Mouse (Mus musculus): Measurements from ENCODE around the gene Oxgr1. TPM values are rescaled to one million over a fixed set of nuclear protein-coding genes. Genes with fewer than 3 reads are reported as not detected.
A peak's percentile ranks its signal among the peaks of the same experiment; 100 is the strongest.
"Not testable (repeated sequence)": the region's sequence is repeated elsewhere in the genome, so short reads cannot be mapped to it uniquely, and the experiment has no call there.

The Oxgr1 gene
- polyA plus RNA-seq, 1 experiment from 2014 or later = not detected

GRCm38 (mm10) chr14:120005153-120005552 lies 37.1 kb downstream of the Oxgr1 start:
- 40% methylated on average over 1 of the region's 1 CpGs for WGBS
- no peak for DNase-seq (ENCODE audit: extremely low spot score, low spot score)

GRCm38 (mm10) chr14:120003661-120004060 lies 38.6 kb downstream of the Oxgr1 start:
- WGBS = 90% methylated on average over 7 of the region's 7 CpGs
- Histone ChIP-seq H3K27ac (no peak overlapping the region), H3K4me1 (no peaks in the 10 kb centered on the region), H3K27me3 (ENCODE audit: poor library complexity, severe bottlenecking) (no peaks in the 10 kb centered on the region), H3K4me3 (no peak overlapping the region), H3K9me3 (no peaks in the 10 kb centered on the region), H3K36me3 (replicated peaks) (no peaks in the 10 kb centered on the region)
- DNase-seq (ENCODE audit: extremely low spot score, low spot score) = no peak

More at GRCm38 (mm10) chr14:120005153-120005552, 37.1 kb downstream of the Oxgr1 start:
- Histone ChIP-seq H3K27me3 (ENCODE audit: poor library complexity, severe bottlenecking) (no peaks in the 10 kb centered on the region), H3K27ac (no peak overlapping the region), H3K4me1 (no peaks in the 10 kb centered on the region), H3K9me3 (no peaks in the 10 kb centered on the region), H3K36me3 (replicated peaks) (no peaks in the 10 kb centered on the region), H3K4me3 (no peak overlapping the region)

GRCm38 (mm10) chr14:120002673-120003072 lies 39.6 kb downstream of the Oxgr1 start:
- H3K4me3 ChIP-seq = no peak overlapping the region
- DNase-seq (ENCODE audit: extremely low spot score, low spot score) = no peak
- no peaks in the 10 kb centered on the region for H3K9me3 ChIP-seq
- H3K36me3 ChIP-seq (replicated peaks) = no peaks in the 10 kb centered on the region
- no peak overlapping the region for H3K27ac ChIP-seq
- H3K27me3 ChIP-seq (ENCODE audit: poor library complexity, severe bottlenecking) = no peaks in the 10 kb centered on the region
- 90% methylated on average over 4 of the region's 4 CpGs for WGBS
- H3K4me1 ChIP-seq = no peaks in the 10 kb centered on the region

GRCm38 (mm10) chr14:119989651-119990050 lies 52.6 kb downstream of the Oxgr1 start:
- no peaks in the 10 kb centered on the region for H3K9me3 ChIP-seq
- H3K36me3 ChIP-seq (replicated peaks) = no peaks in the 10 kb centered on the region
- no peak for DNase-seq (ENCODE audit: extremely low spot score, low spot score)
- no peaks in the 10 kb centered on the region for H3K27me3 ChIP-seq (ENCODE audit: poor library complexity, severe bottlenecking)
- WGBS = 89% methylated on average over 10 of the region's 10 CpGs
- no peak overlapping the region for H3K4me3 ChIP-seq
- no peaks in the 10 kb centered on the region; the same call in 1 of the 2 replicates for H3K4me1 ChIP-seq
- H3K27ac ChIP-seq = no peak overlapping the region

- no peaks in the 10 kb centered on the region for H3K27me3 ChIP-seq (ENCODE audit: poor library complexity, severe bottlenecking)
- DNase-seq (ENCODE audit: extremely low spot score, low spot score) = no peak
- WGBS = 89% methylated on average over 7 of the region's 7 CpGs
Measured at GRCm38 (mm10) chr14:119988937-119989645, 53.1 kb downstream of the Oxgr1 start.

GRCm38 (mm10) chr14:119987257-119987656 lies 55.0 kb downstream of the Oxgr1 start:
- Histone ChIP-seq H3K27me3 (ENCODE audit: poor library complexity, severe bottlenecking) (no peaks in the 10 kb centered on the region), H3K4me3 (no peak overlapping the region), H3K36me3 (replicated peaks) (no peaks in the 10 kb centered on the region), H3K4me1 (0 out of 2 replicates have a peak, but pooled peaks cover under 1% of the 10 kb centered on the region), H3K9me3 (0 out of 2 replicates have a peak, but pooled peaks cover 3% of the 10 kb centered on the region), H3K27ac (no peak overlapping the region)
- no peak for DNase-seq (ENCODE audit: extremely low spot score, low spot score)
- WGBS = 77% methylated on average over 1 of the region's 1 CpGs

More at GRCm38 (mm10) chr14:119988937-119989645, 53.1 kb downstream of the Oxgr1 start:
- Histone ChIP-seq H3K36me3 (replicated peaks) (no peaks in the 10 kb centered on the region), H3K4me3 (no peak overlapping the region), H3K27ac (no peak overlapping the region), H3K4me1 (no peaks in the 10 kb centered on the region), H3K9me3 (no peaks in the 10 kb centered on the region)

GRCm38 (mm10) chr14:119986778-119987177 lies 55.5 kb downstream of the Oxgr1 start:
- H3K9me3 ChIP-seq = 0 out of 2 replicates have a peak, but pooled peaks cover 3% of the 10 kb centered on the region
- peaks cover 5% of the 10 kb centered on the region for H3K4me1 ChIP-seq
- no peak for DNase-seq (ENCODE audit: extremely low spot score, low spot score)
- H3K4me3 ChIP-seq = no peak overlapping the region
- no peaks in the 10 kb centered on the region for H3K27me3 ChIP-seq (ENCODE audit: poor library complexity, severe bottlenecking)
- H3K27ac ChIP-seq = no peak overlapping the region
- H3K36me3 ChIP-seq (replicated peaks) = no peaks in the 10 kb centered on the region
- WGBS = 88% methylated on average over 6 of the region's 6 CpGs

GRCm38 (mm10) chr14:119986351-119986750 lies 55.9 kb downstream of the Oxgr1 start:
- not testable (repeated sequence) for DNase-seq (ENCODE audit: extremely low spot score, low spot score); H3K9me3 ChIP-seq; H3K36me3 ChIP-seq (replicated peaks); H3K4me3 ChIP-seq; H3K27ac ChIP-seq; H3K27me3 ChIP-seq (ENCODE audit: poor library complexity, severe bottlenecking); H3K4me1 ChIP-seq
- 86% methylated on average over 7 of the region's 7 CpGs for whole genome bisulfite sequencing

GRCm38 (mm10) chr14:119981314-119981713 lies 60.9 kb downstream of the Oxgr1 start:
- no peak for DNase-seq (ENCODE audit: extremely low spot score, low spot score)
- Histone ChIP-seq H3K4me1 (peaks cover 17% of the 10 kb centered on the region), H3K27ac (peak overlapping the region; percentile 56; the same call in 1 of the 2 replicates), H3K9me3 (0 out of 2 replicates have a peak, but pooled peaks cover 3% of the 10 kb centered on the region), H3K27me3 (ENCODE audit: poor library complexity, severe bottlenecking) (no peaks in the 10 kb centered on the region), H3K4me3 (no peak overlapping the region), H3K36me3 (replicated peaks) (no peaks in the 10 kb centered on the region)
- 28% methylated on average over 5 of the region's 5 CpGs for WGBS

- Histone ChIP-seq H3K36me3 (replicated peaks) (no peaks in the 10 kb centered on the region), H3K27me3 (ENCODE audit: poor library complexity, severe bottlenecking) (no peaks in the 10 kb centered on the region), H3K27ac (no peak overlapping the region), H3K4me3 (no peak overlapping the region), H3K9me3 (0 out of 2 replicates have a peak, but pooled peaks cover 3% of the 10 kb centered on the region), H3K4me1 (peaks cover 17% of the 10 kb centered on the region)
- WGBS = 52% methylated on average over 6 of the region's 6 CpGs
- no peak for DNase-seq (ENCODE audit: extremely low spot score, low spot score)
Measured at GRCm38 (mm10) chr14:119980698-119981235, 61.5 kb downstream of the Oxgr1 start.

Other genes with a start within 250 kb of the Oxgr1 start
- 30.0 TPM in 2 replicates for gene Mbnl2, start 233.2 kb upstream of the Oxgr1 start, polyA plus RNA-seq (2016; fragmentation: Nextera tagmentation; extraction: Ambion mirVana)

All from forebrain, embryonic 10.5 days (tissue).